Mouse (Mus musculus) kidney, adult 2 months (tissue): ENCODE measurements at regions not wholly inside any gene's neighbourhood (a gene's known extent, or its start where the extent isn't known, plus 50 kb on each side); places are given as distances from the start of the nearest gene placed in this dataset.

Experiments
- CTCF ChIP-seq: fragments of 200-500 bp; conservative IDR thresholded peaks from 2 replicates; pipeline ENCODE4 v1.5.1; 2011; ENCODE audit warnings: low read depth, mild to moderate bottlenecking, control low read depth, low read length, moderate library complexity, mixed read lengths; ENCODE audit not compliant: insufficient read depth, insufficient read length
- POLR2A ChIP-seq: fragments of 200-500 bp; IDR thresholded peaks from one replicate; pipeline ENCODE4 v1.6.1; 2011; ENCODE audit warnings: low read depth, low read length, control low read depth

DNA sequence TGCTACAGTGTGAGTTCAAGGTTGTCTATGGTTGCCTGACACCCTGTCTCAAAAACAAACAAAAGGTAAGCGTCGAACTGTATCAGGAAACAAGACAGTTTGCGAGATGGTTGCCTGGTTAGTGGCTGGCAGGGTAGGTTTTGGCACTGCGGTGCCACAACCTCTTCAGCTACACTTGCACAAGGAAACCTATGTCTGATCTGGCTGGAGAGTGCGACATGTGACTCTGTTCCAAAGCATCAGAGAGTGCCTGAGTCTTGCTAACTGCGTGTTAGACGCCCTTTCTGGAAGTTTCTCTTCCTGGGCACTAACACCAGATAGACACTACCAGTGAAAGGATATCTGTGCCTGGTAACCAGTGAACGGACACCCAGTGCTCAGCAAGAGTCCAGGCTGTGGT, 62.1 kb upstream of the Atp1a1 start:
- TF ChIP-seq POLR2A: no peak
- TF ChIP-seq CTCF: no peak
